Mouse (Mus musculus) hindbrain, embryonic 12.5 days (tissue): ENCODE measurements around the gene Fpgs. TPM values are rescaled to one million over a fixed set of nuclear protein-coding genes. Genes with fewer than 3 reads are reported as not detected.
A peak's percentile ranks its signal among the peaks of the same experiment; 100 is the strongest.

Experiments
- ATAC-seq: fragments of 200-750 bp; cut with Nextera tagmentation; 2 replicates; pipeline ENCODE4 v1.8.0; 2017; ENCODE audit warnings: moderate TSS enrichment; ENCODE audit not compliant: low FRiP score
- H3K27ac ChIP-seq: fragments of 300-500 bp; sonication (generic); 2 replicates; pipeline ENCODE4 v1.5.1; 2016; ENCODE audit warnings: mild to moderate bottlenecking
- H3K27me3 ChIP-seq: fragments of 300-500 bp; sonication (generic); 2 replicates; pipeline ENCODE4 v1.6.1; 2016; ENCODE audit warnings: mild to moderate bottlenecking
- H3K36me3 ChIP-seq: fragments of 300-500 bp; sonication (generic); 2 replicates; pipeline ENCODE4 v1.6.1; 2016; ENCODE audit warnings: mild to moderate bottlenecking
- H3K4me1 ChIP-seq: fragments of 300-500 bp; sonication (generic); 2 replicates; pipeline ENCODE4 v1.6.1; 2016
- H3K4me2 ChIP-seq: fragments of 300-500 bp; sonication (generic); replicated peaks from 2 replicates; pipeline ENCODE4 v1.6.1; 2016; ENCODE audit warnings: mild to moderate bottlenecking
- H3K4me3 ChIP-seq: fragments of 300-500 bp; sonication (generic); 2 replicates; pipeline ENCODE4 v1.5.1; 2016; ENCODE audit warnings: mild to moderate bottlenecking
- H3K9ac ChIP-seq: fragments of 300-500 bp; sonication (generic); 2 replicates; pipeline ENCODE4 v1.6.1; 2016; ENCODE audit warnings: mild to moderate bottlenecking, moderate library complexity
- H3K9me3 ChIP-seq: fragments of 300-500 bp; sonication (generic); replicated peaks from 2 replicates; pipeline ENCODE4 v1.6.1; 2016; ENCODE audit warnings: mild to moderate bottlenecking
- WGBS: fragments of 180-500 bp; shearing (Covaris S2); methylation state at CpG from one replicate; pipeline ENCODE4 v1.1.7; 2016; 5-methylcytosine and 5-hydroxymethylcytosine counted together
- polyA plus RNA-seq: library from polyadenylated mRNA; unstranded; fragments of >200 nt; fragmentation: Nextera tagmentation; extraction: Ambion mirVana; gene quantifications from 2 replicates; pipeline ENCODE4 v1.2.1, GENCODE M21; 2016

Gene Fpgs
- polyA plus RNA-seq, 1 experiment from 2014 or later = 20.1 TPM

DNA sequence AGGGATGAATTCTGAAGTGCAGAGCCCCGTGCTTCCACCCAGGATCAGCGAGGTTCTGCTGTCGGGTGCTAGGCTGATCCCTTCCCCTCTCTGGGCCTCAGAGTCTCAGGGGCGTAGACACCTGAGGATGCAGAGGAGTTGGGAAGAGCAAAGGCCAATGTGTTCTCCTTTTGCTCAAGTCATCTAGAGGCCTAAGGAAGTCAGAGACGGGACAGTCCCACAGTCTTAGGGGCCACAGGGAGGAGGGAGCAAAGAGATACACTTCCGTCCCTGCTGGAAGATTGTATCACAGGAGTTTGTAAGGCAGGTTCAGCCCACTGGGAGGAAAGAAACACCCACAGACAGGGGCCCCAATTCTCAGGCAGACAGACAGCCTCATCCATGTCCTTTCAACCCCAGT is 18.1 kb upstream of the Fpgs start:
- H3K36me3 ChIP-seq = no peaks in the 10 kb centered on the region
- H3K27me3 ChIP-seq = no peaks in the 10 kb centered on the region
- no peak overlapping the region for H3K4me3 ChIP-seq
- no peak overlapping the region for H3K4me2 ChIP-seq
- no peaks in the 10 kb centered on the region for H3K9me3 ChIP-seq
- 63% methylated on average over 6 of the region's 6 CpGs for WGBS
- H3K9ac ChIP-seq = no peak overlapping the region
- peaks cover 19% of the 10 kb centered on the region for H3K4me1 ChIP-seq
- H3K27ac ChIP-seq = no peak overlapping the region
- ATAC-seq = no peak

- Histone ChIP-seq H3K4me3 (no peak within 1 kb of the TSS), H3K4me1 (peaks cover 17% of the 10 kb centered on the region), H3K27me3 (no peaks in the 10 kb centered on the region), H3K9me3 (no peaks in the 10 kb centered on the region), H3K36me3 (no peaks in the 10 kb centered on the region), H3K4me2 (0 out of 2 replicates have a peak within 1 kb of the TSS, but pooled peaks have one; percentile 1), H3K27ac (no peak within 1 kb of the TSS), H3K9ac (peak within 1 kb of the TSS; percentile 28; the same call in 1 of the 2 replicates)
- WGBS = 48% methylated on average over 8 of the region's 8 CpGs
- no peak for ATAC-seq
These were observed 16.8 kb upstream of the Fpgs start, which contains the start of gene Sh2d3c for GRCm38 (mm10) chr2:32720681-32721229. TSS of gene Sh2d3c (plus strand) at chr2:32721055.

GRCm38 (mm10) chr2:32720053-32720452 is 16.1 kb upstream of the Fpgs start:
- H3K27ac ChIP-seq = no peak overlapping the region
- no peak for ATAC-seq
- H3K4me2 ChIP-seq = no peak overlapping the region
- H3K4me3 ChIP-seq = no peak overlapping the region
- H3K9ac ChIP-seq = no peak overlapping the region
- WGBS = 93% methylated on average over 3 of the region's 3 CpGs
- H3K4me1 ChIP-seq = peaks cover 17% of the 10 kb centered on the region
- no peaks in the 10 kb centered on the region for H3K36me3 ChIP-seq
- no peaks in the 10 kb centered on the region for H3K27me3 ChIP-seq
- no peaks in the 10 kb centered on the region for H3K9me3 ChIP-seq

- Histone ChIP-seq H3K27ac (peak overlapping the region; percentile 52; the same call in 1 of the 2 replicates), H3K36me3 (no peaks in the 10 kb centered on the region), H3K4me3 (no peak overlapping the region), H3K27me3 (no peaks in the 10 kb centered on the region), H3K9me3 (no peaks in the 10 kb centered on the region), H3K4me2 (no peak overlapping the region), H3K9ac (0 out of 2 replicates have a peak overlapping the region, but pooled peaks have one; percentile 4), H3K4me1 (peaks cover 27% of the 10 kb centered on the region)
- 35% methylated on average over 9 of the region's 9 CpGs for WGBS
- no peak for ATAC-seq
These were observed 14.8 kb upstream of the Fpgs start for GRCm38 (mm10) chr2:32718761-32719160.

DNA sequence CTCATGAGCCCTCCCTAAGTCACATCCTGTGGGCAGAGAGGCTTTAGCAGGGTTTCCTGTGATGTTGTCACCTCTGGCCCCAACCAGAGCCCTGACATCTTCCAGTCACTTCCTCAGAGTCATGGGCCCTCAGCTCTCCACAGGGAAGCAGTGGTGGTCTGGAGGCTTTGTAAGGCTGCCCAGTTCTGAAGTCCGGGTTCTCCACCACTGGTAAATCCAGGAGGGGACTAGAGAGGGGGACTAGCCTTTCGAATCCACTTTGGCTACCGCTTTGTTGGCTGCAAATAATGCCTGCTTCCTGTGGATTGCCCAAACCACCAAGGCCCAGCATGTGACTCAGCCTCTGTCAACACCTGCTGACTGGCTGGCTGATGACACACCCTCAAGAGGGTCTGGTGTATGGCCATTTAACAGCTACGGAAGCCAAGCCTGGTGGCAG is 11.1 kb upstream of the Fpgs start:
- WGBS = 54% methylated on average over 4 of the region's 4 CpGs
- H3K27ac ChIP-seq = no peak overlapping the region
- ATAC-seq = no peak
- H3K9me3 ChIP-seq = no peaks in the 10 kb centered on the region
- no peak overlapping the region for H3K9ac ChIP-seq
- peaks cover 24% of the 10 kb centered on the region for H3K4me1 ChIP-seq
- no peak overlapping the region for H3K4me3 ChIP-seq
- H3K4me2 ChIP-seq = no peak overlapping the region
- H3K27me3 ChIP-seq = no peaks in the 10 kb centered on the region
- peaks cover 7% of the 10 kb centered on the region for H3K36me3 ChIP-seq

DNA sequence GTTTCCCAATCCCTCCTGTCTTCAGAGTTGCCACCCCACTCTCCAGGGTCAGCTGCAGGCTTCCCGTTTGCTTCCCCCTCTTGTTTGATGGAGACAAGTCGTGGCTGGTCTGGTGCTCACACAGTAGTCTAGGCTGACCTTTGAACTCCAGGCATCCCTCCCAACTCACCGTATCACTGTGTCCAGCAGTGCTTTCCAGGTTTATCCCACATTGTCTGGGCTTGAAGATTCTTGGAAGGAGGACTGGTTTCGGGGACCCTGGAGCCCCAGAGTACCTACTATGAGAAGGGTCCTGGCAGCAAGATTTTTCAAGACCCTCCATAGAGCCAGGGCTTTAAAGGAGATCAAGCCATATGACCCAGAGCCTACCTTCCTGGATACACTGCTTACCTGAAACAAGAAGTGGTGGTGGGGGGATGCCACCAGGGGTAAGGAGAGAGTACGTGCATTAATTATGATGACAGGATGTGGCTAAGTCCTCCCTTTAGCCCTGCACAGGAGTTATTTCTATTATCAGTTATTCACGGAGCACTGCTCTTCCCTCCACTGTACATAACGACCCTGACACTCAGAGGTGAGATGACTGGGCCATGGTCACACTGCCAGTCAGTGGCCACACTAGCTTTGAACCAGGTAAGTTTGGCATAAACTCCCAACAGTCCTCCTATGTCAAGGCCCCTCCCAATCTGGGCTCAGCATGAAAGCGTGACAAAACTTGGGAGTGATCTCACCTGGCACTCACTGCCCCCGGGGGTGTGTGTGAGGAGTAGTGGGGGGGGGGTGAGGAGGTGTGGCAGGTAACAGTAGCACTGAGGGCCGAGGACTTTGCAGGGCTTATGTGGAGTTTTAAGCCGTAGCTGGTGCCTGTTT is 10.4 kb upstream of the Fpgs start:
- peak overlapping the region; percentile 99 for H3K27ac ChIP-seq
- peaks cover 24% of the 10 kb centered on the region for H3K4me1 ChIP-seq
- WGBS = 60% methylated on average over 11 of the region's 11 CpGs
- no peak overlapping the region for H3K9ac ChIP-seq
- no peaks in the 10 kb centered on the region for H3K27me3 ChIP-seq
- H3K4me3 ChIP-seq = no peak overlapping the region
- peak overlapping the region; percentile 97 for H3K4me2 ChIP-seq
- H3K9me3 ChIP-seq = no peaks in the 10 kb centered on the region
- peaks cover 13% of the 10 kb centered on the region for H3K36me3 ChIP-seq
- ATAC-seq = no peak

- Histone ChIP-seq H3K36me3 (peaks cover 24% of the 10 kb centered on the region), H3K4me3 (peak within 1 kb of the TSS; percentile 93), H3K4me1 (peaks cover 22% of the 10 kb centered on the region), H3K27me3 (no peaks in the 10 kb centered on the region), H3K9ac (peak within 1 kb of the TSS; percentile 94), H3K9me3 (no peaks in the 10 kb centered on the region), H3K27ac (peak within 1 kb of the TSS; percentile 99), H3K4me2 (peak within 1 kb of the TSS; percentile 97)
- WGBS = under 1% methylated on average over 44 of the region's 79 CpGs
- ATAC-seq = peak; percentile 82
These were observed 9.2 kb upstream of the Fpgs start, which contains the start of gene Cdk9 for GRCm38 (mm10) chr2:32712934-32713817. TSS of gene Cdk9 (minus strand) at chr2:32713076.

GRCm38 (mm10) chr2:32712586-32712933 is 8.6 kb upstream of the Fpgs start:
- peaks cover 22% of the 10 kb centered on the region for H3K4me1 ChIP-seq
- no peaks in the 10 kb centered on the region for H3K9me3 ChIP-seq
- WGBS = 1% methylated on average over 29 of the region's 44 CpGs
- no peaks in the 10 kb centered on the region for H3K27me3 ChIP-seq
- peak overlapping the region; percentile 97 for H3K4me2 ChIP-seq
- peak; percentile 89 for ATAC-seq
- H3K36me3 ChIP-seq = peaks cover 30% of the 10 kb centered on the region
- peak overlapping the region; percentile 99 for H3K27ac ChIP-seq
- H3K4me3 ChIP-seq = peak overlapping the region; percentile 93
- peak overlapping the region; percentile 94 for H3K9ac ChIP-seq

GRCm38 (mm10) chr2:32712108-32712551 is 8.2 kb upstream of the Fpgs start:
- peak; percentile 54 for ATAC-seq
- no peaks in the 10 kb centered on the region for H3K27me3 ChIP-seq
- peak overlapping the region; percentile 99 for H3K27ac ChIP-seq
- H3K9me3 ChIP-seq = no peaks in the 10 kb centered on the region
- WGBS = under 1% methylated on average over 41 of the region's 41 CpGs
- H3K4me2 ChIP-seq = peak overlapping the region; percentile 97
- peaks cover 35% of the 10 kb centered on the region for H3K36me3 ChIP-seq
- H3K9ac ChIP-seq = peak overlapping the region; percentile 94
- H3K4me1 ChIP-seq = peaks cover 22% of the 10 kb centered on the region
- peak overlapping the region; percentile 93 for H3K4me3 ChIP-seq

GRCm38 (mm10) chr2:32711301-32712056 is 7.5 kb upstream of the Fpgs start:
- Histone ChIP-seq H3K4me3 (peak overlapping the region; percentile 93), H3K4me1 (peaks cover 22% of the 10 kb centered on the region), H3K36me3 (peaks cover 41% of the 10 kb centered on the region), H3K27ac (peak overlapping the region; percentile 99; the same call in 1 of the 2 replicates), H3K9ac (peak overlapping the region; percentile 94), H3K4me2 (peak overlapping the region; percentile 97), H3K9me3 (no peaks in the 10 kb centered on the region), H3K27me3 (no peaks in the 10 kb centered on the region)
- 31% methylated on average over 9 of the region's 9 CpGs for WGBS
- no peak for ATAC-seq

DNA sequence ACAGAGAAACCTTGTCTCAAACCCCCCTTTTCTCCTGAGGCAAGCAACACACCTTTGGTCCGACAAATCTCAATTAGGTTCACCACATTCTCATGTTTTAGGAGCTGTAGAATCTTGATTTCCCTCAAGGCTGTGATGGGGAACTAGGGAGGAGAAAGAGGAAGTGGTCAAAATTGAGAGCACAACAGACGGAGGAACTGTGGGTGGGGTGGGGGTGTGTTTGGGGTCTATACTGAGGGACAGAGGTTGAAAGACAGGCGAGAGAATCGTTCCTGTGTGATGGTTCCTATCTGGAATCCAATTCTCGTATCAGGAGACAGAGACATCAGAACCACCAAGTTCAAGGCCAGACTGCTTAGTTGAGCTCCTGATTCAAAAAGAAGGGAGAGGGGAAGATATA is 6.5 kb upstream of the Fpgs start:
- Histone ChIP-seq H3K9ac (no peak overlapping the region), H3K9me3 (no peaks in the 10 kb centered on the region), H3K27me3 (no peaks in the 10 kb centered on the region), H3K4me1 (peaks cover 22% of the 10 kb centered on the region), H3K36me3 (peaks cover 52% of the 10 kb centered on the region), H3K27ac (no peak overlapping the region), H3K4me3 (no peak overlapping the region), H3K4me2 (no peak overlapping the region)
- no peak for ATAC-seq
- WGBS = 94% methylated on average over 5 of the region's 5 CpGs
